Mouse (Mus musculus): Measurements from ENCODE around the gene Calr4. TPM values are rescaled to one million over a fixed set of nuclear protein-coding genes. Genes with fewer than 3 reads are reported as not detected.

Calr4 gene
- polyA plus RNA-seq, 1 experiment from 2014 or later = not detected

DNA sequence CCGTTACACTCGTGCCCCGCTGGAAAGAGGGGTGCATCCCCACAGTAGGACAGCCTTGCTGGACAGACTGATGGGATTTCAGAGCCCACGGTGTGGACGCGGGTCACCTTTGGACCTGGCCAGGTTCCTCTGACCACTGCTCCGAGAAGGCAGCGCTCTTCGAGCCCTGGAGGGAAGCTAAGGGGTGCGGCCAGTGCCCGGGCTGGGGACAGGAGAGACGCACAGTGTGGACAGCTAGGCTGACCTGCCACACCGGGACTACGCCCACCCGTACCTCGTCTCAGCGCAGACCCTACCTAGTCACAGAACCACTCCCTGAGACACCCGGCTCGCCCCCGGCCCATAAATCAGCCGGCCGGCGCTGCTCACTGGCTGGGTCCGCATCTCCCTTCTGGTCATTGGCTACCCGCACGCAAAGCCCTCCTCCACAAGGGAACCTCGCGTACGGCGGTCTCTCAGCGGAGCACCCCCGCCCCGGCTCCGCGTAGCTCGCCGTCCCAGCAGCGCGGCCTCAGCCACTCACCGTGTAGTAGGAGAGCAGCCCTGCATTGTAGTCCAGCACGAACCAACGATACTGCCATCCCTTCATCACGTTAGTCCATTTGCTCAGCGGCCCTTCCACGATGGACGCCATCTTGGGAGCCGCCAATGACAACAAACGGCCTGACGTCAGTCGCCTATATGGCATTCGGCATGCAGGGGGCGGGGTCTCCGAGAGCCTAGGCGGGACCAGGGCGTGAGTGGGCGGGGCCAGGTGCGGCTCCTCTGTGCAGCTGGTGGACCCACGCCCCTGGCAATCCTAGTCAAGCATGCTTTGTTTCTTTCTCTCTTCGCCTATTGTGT lies 32.5 kb upstream of the Calr4 start, which contains the start of gene Osbpl9:
Gene Osbpl9 (minus strand): TSS at position 691 of the 843 bp plus-strand sequence.
- peak; percentile 98 for ATAC-seq (ENCODE audit: low FRiP score, low TSS enrichment)
- DNase-seq (ENCODE audit: low spot score) = peak; percentile 99
- TF ChIP-seq EP300 (optimal IDR thresholded peaks at IDR 0.05) = no peak
- TF ChIP-seq CTCF (IDR thresholded peaks at IDR 0.05; ENCODE audit: low read depth) = peak; percentile 23; the same call in 1 of the 2 replicates
- H3K27ac ChIP-seq (replicated peaks) = peak within 1 kb of the TSS; percentile 98
- H3K9me3 ChIP-seq (ENCODE audit: control insufficient read depth, low read length) = no peaks in the 10 kb centered on the region
- peak within 1 kb of the TSS; percentile 88 for H3K4me3 ChIP-seq (ENCODE audit: low read depth, low read length)
- no peaks in the 10 kb centered on the region for H3K27me3 ChIP-seq (ENCODE audit: control insufficient read depth, insufficient read depth, low read length)
- no peaks in the 10 kb centered on the region for H3K36me3 ChIP-seq (ENCODE audit: control insufficient read depth, insufficient read depth, low read length)
- H3K4me1 ChIP-seq (replicated peaks; ENCODE audit: control insufficient read depth, insufficient read depth) = no peaks in the 10 kb centered on the region
- under 1% methylated on average over 59 of the region's 59 CpGs for WGBS
- H3K4me2 ChIP-seq (replicated peaks; ENCODE audit: low read depth) = peak within 1 kb of the TSS; percentile 98
- peak within 1 kb of the TSS; percentile 75 for H3K9ac ChIP-seq (ENCODE audit: low read length)

DNA sequence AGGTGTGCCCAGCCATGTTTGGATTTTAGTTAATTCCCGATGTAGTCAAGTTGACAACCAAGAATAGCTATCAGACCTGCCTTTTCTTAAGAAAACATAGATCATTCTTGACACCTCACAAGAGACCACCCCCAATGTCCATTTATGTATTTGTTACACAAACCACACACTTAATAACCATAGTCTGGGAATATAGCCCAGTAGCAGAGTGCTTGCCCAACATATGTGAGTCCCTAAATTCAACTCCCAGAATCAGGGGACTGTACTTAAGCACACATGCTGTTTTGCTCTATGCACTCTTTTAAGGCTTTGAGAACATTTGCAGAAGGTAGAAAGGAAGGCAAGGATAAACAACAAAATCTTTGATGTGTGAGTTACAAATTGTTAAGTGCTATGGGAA lies 30.4 kb upstream of the Calr4 start:
- no peak overlapping the region for H3K9ac ChIP-seq (ENCODE audit: low read length)
- no peaks in the 10 kb centered on the region for H3K9me3 ChIP-seq (ENCODE audit: control insufficient read depth, low read length)
- no peak overlapping the region for H3K4me2 ChIP-seq (replicated peaks; ENCODE audit: low read depth)
- H3K4me1 ChIP-seq (replicated peaks; ENCODE audit: control insufficient read depth, insufficient read depth) = no peaks in the 10 kb centered on the region
- no peak for TF ChIP-seq CTCF (IDR thresholded peaks at IDR 0.05; ENCODE audit: low read depth)
- TF ChIP-seq EP300 (optimal IDR thresholded peaks at IDR 0.05) = no peak
- ATAC-seq (ENCODE audit: low FRiP score, low TSS enrichment) (no peak), DNase-seq (ENCODE audit: low spot score) (no peak)
- H3K27me3 ChIP-seq (ENCODE audit: control insufficient read depth, insufficient read depth, low read length) = no peaks in the 10 kb centered on the region
- no peaks in the 10 kb centered on the region for H3K36me3 ChIP-seq (ENCODE audit: control insufficient read depth, insufficient read depth, low read length)
- no peak overlapping the region for H3K4me3 ChIP-seq (ENCODE audit: low read depth, low read length)
- H3K27ac ChIP-seq (replicated peaks) = no peak overlapping the region
- WGBS = 41% methylated on average over 1 of the region's 1 CpGs

DNA sequence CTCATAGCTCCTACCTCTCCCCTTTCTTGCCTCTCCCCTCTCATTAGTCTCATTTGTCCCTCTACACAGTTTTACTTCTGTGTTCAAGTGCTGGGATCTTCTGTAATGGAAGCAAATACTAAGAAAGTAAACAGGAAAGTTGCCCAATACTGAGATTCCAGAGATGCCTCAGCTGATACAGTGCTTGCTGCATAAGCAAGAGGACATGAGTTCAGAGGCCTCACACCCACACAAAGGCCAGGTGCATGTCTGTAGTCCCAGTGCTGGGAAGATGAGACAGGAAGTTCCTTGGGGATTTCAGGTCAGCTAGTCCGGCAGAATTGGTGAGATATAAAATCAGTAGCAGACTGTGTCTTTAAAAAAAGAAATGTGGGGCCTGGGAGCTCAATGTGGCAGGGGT lies 29.9 kb upstream of the Calr4 start:
- 55% methylated on average over 1 of the region's 1 CpGs for WGBS
- ATAC-seq (ENCODE audit: low FRiP score, low TSS enrichment) = no peak
- no peaks in the 10 kb centered on the region for H3K9me3 ChIP-seq (ENCODE audit: control insufficient read depth, low read length)

DNA sequence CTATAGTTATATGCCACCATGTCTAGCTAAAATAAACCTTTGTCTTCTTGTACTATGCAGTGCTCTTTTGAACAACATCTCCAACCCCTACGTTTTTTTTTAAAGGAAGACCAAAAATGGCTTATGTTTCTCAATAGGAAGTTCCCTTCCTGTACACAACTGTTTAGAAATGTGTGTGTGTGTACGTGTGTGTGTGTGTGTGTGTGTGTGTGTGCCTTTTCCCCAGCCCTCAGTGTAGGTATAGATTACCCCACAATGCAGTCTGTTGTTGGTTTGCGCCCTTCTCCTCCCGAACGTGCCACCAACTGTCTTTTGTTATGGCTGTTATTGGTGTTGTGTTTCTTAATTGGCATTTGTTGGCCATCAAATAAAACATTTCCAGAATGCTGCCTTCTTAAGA lies 26.8 kb upstream of the Calr4 start:
- Histone ChIP-seq H3K27me3 (ENCODE audit: control insufficient read depth, insufficient read depth, low read length) (no peaks in the 10 kb centered on the region), H3K4me1 (replicated peaks; ENCODE audit: control insufficient read depth, insufficient read depth) (no peaks in the 10 kb centered on the region), H3K4me2 (replicated peaks; ENCODE audit: low read depth) (no peak overlapping the region), H3K36me3 (ENCODE audit: control insufficient read depth, insufficient read depth, low read length) (no peaks in the 10 kb centered on the region), H3K4me3 (ENCODE audit: low read depth, low read length) (no peak overlapping the region), H3K9me3 (ENCODE audit: control insufficient read depth, low read length) (no peaks in the 10 kb centered on the region), H3K27ac (replicated peaks) (no peak overlapping the region), H3K9ac (ENCODE audit: low read length) (no peak overlapping the region)
- 80% methylated on average over 5 of the region's 5 CpGs for whole genome bisulfite sequencing
- no peak for DNase-seq (ENCODE audit: low spot score)
- no peak for ATAC-seq (ENCODE audit: low FRiP score, low TSS enrichment)
- TF ChIP-seq EP300 (optimal IDR thresholded peaks at IDR 0.05) = no peak
- TF ChIP-seq CTCF (IDR thresholded peaks at IDR 0.05; ENCODE audit: low read depth) = no peak

More for the DNA sequence above, 29.9 kb upstream of the Calr4 start:
- Histone ChIP-seq H3K4me2 (replicated peaks; ENCODE audit: low read depth) (no peak overlapping the region), H3K9ac (ENCODE audit: low read length) (no peak overlapping the region), H3K27me3 (ENCODE audit: control insufficient read depth, insufficient read depth, low read length) (no peaks in the 10 kb centered on the region), H3K36me3 (ENCODE audit: control insufficient read depth, insufficient read depth, low read length) (no peaks in the 10 kb centered on the region), H3K4me3 (ENCODE audit: low read depth, low read length) (no peak overlapping the region), H3K4me1 (replicated peaks; ENCODE audit: control insufficient read depth, insufficient read depth) (no peaks in the 10 kb centered on the region), H3K27ac (replicated peaks) (0 out of 2 replicates have a peak overlapping the region, but pooled peaks have one; percentile 8)
- TF ChIP-seq CTCF (IDR thresholded peaks at IDR 0.05; ENCODE audit: low read depth) (no peak), EP300 (optimal IDR thresholded peaks at IDR 0.05) (no peak)
- no peak for DNase-seq (ENCODE audit: low spot score)

DNA sequence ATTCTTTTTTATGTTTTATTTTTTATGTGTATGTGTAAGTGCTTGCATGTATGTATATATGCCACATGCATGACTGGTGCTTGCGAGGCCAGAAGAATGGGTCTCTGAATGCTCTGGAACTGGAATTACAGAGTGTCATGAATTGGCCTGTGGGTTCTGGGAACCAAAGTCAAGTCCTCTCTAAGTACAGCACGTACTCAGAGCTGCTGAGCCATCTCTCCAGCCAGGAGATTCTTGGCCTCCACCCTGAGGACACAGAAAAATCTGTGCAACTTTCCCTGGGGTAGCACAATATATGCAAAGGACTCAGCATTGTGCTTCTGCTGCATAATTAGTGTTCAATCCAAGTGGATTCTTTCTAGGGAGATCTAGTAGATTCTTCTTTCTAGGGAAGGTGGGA lies 24.0 kb upstream of the Calr4 start:
- H3K9ac ChIP-seq (ENCODE audit: low read length) = no peak overlapping the region
- no peaks in the 10 kb centered on the region for H3K27me3 ChIP-seq (ENCODE audit: control insufficient read depth, insufficient read depth, low read length)
- no peak for TF ChIP-seq CTCF (IDR thresholded peaks at IDR 0.05; ENCODE audit: low read depth)
- TF ChIP-seq EP300 (optimal IDR thresholded peaks at IDR 0.05) = no peak
- H3K27ac ChIP-seq (replicated peaks) = 0 out of 2 replicates have a peak overlapping the region, but pooled peaks have one; percentile 46
- no peaks in the 10 kb centered on the region for H3K9me3 ChIP-seq (ENCODE audit: control insufficient read depth, low read length)
- no peak overlapping the region for H3K4me2 ChIP-seq (replicated peaks; ENCODE audit: low read depth)
- H3K36me3 ChIP-seq (ENCODE audit: control insufficient read depth, insufficient read depth, low read length) = no peaks in the 10 kb centered on the region
- no peaks in the 10 kb centered on the region for H3K4me1 ChIP-seq (replicated peaks; ENCODE audit: control insufficient read depth, insufficient read depth)
- no peak overlapping the region for H3K4me3 ChIP-seq (ENCODE audit: low read depth, low read length)
- ATAC-seq (ENCODE audit: low FRiP score, low TSS enrichment) (no peak), DNase-seq (ENCODE audit: low spot score) (no peak)
- 60% methylated on average over 2 of the region's 2 CpGs for WGBS

DNA sequence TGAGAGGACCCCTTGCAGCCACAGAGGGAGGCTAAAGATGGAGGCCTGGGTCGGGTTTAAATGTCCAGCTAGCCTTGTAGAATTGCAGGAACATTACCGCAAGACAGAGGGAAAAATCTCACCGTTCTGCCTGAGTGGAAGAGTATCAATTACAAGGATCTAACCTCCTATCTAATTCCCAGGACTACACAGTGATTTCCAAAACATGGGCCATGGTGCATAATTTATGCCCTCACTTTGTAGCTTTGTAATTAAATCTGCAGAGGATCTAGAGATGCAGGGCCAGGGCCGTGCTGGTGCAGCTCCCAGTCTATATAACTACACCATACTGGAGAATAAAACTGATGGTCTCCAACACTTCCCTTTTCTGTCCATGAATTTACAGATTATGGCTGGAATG lies 23.4 kb upstream of the Calr4 start:
- 66% methylated on average over 4 of the region's 4 CpGs for WGBS
- DNase-seq (ENCODE audit: low spot score) (no peak), ATAC-seq (ENCODE audit: low FRiP score, low TSS enrichment) (no peak)
- Histone ChIP-seq H3K9me3 (ENCODE audit: control insufficient read depth, low read length) (no peaks in the 10 kb centered on the region), H3K4me1 (replicated peaks; ENCODE audit: control insufficient read depth, insufficient read depth) (no peaks in the 10 kb centered on the region), H3K4me2 (replicated peaks; ENCODE audit: low read depth) (no peak overlapping the region), H3K4me3 (ENCODE audit: low read depth, low read length) (no peak overlapping the region), H3K9ac (ENCODE audit: low read length) (no peak overlapping the region), H3K27me3 (ENCODE audit: control insufficient read depth, insufficient read depth, low read length) (no peaks in the 10 kb centered on the region), H3K36me3 (ENCODE audit: control insufficient read depth, insufficient read depth, low read length) (no peaks in the 10 kb centered on the region), H3K27ac (replicated peaks) (no peak overlapping the region)
- TF ChIP-seq EP300 (optimal IDR thresholded peaks at IDR 0.05) (no peak), CTCF (IDR thresholded peaks at IDR 0.05; ENCODE audit: low read depth) (no peak)

Measured in stomach, postnatal 0 days (tissue).